In genomic region chr1:69105096-69105492, GRCm38 (mm10) we compare ENCODE assay signal across 8 mouse cellular contexts. TPM values are rescaled to one million over a fixed set of nuclear protein-coding genes. Genes with fewer than 3 reads are reported as not detected.
DNase-seq lines count a peak whose midpoint lies in the region; ATAC-seq lines count a peak whose summit lies in the region.

No protein-coding gene starts in this region.

- under 1% methylated on average over 13 of the region's 13 CpGs for WGBS in forebrain, embryonic 14.5 days
- under 1% methylated on average over 13 of the region's 13 CpGs for WGBS in midbrain, embryonic 12.5 days

- peak overlapping the region; percentile 72 for H3K9ac ChIP-seq in forebrain, embryonic 14.5 days (ENCODE audit: low read length)
- H3K9ac ChIP-seq in midbrain, embryonic 12.5 days (replicated peaks): peak overlapping the region; percentile 75; the same call in 1 of the 2 replicates

- 0 out of 2 replicates have a peak, but pooled peaks cover 7% of the 10 kb centered on the region for H3K4me1 ChIP-seq in forebrain, embryonic 14.5 days (ENCODE audit: control insufficient read depth, insufficient read depth, low read length)
- H3K4me1 ChIP-seq in midbrain, embryonic 12.5 days: peaks cover 19% of the 10 kb centered on the region

- H3K4me2 ChIP-seq in forebrain, embryonic 14.5 days (ENCODE audit: low read length): peak overlapping the region; percentile 96
- peak overlapping the region; percentile 90 for H3K4me2 ChIP-seq in midbrain, embryonic 12.5 days (replicated peaks)

- H3K36me3 ChIP-seq in forebrain, embryonic 14.5 days (ENCODE audit: control insufficient read depth, insufficient read depth, low read length): no peaks in the 10 kb centered on the region
- H3K36me3 ChIP-seq in midbrain, embryonic 12.5 days: no peaks in the 10 kb centered on the region

- peaks cover 22% of the 10 kb centered on the region for H3K27me3 ChIP-seq in forebrain, embryonic 14.5 days (replicated peaks; ENCODE audit: control insufficient read depth, insufficient read depth, low read length)
- peaks cover 8% of the 10 kb centered on the region for H3K27me3 ChIP-seq in midbrain, embryonic 12.5 days

- no peak for ATAC-seq in forebrain, embryonic 14.5 days
- peak; percentile 32 for ATAC-seq in midbrain, embryonic 12.5 days (ENCODE audit: low FRiP score, low read depth)

- peak; percentile 22 to 36 for DNase-seq in right cerebral cortex, postnatal 10 days (ENCODE audit: low spot score in 2 of 2)
- no peak for DNase-seq in right cerebral cortex, postnatal 14 days
- DNase-seq in forebrain, embryonic 14.5 days (ENCODE audit: low spot score): peak; percentile 60
- DNase-seq in kidney, adult 8-10 months: peak; percentile 12 to 16
- DNase-seq in adrenal gland, adult 2 months: no peak
- DNase-seq in c-Kit-positive CD71-positive TER-119-positive erythroid progenitor cells, embryonic 14.5 days (ENCODE audit: low spot score): no peak
- DNase-seq in spleen, postnatal 10 days (ENCODE audit: low spot score in 2 of 2): no peak

- H3K4me3 ChIP-seq in forebrain, embryonic 14.5 days (ENCODE audit: low read depth, low read length): peak overlapping the region; percentile 65
- H3K4me3 ChIP-seq in midbrain, embryonic 12.5 days: peak overlapping the region; percentile 61

- H3K9me3 ChIP-seq in forebrain, embryonic 14.5 days (replicated peaks; ENCODE audit: control insufficient read depth, low read length): no peaks in the 10 kb centered on the region
- no peaks in the 10 kb centered on the region for H3K9me3 ChIP-seq in midbrain, embryonic 12.5 days

- H3K27ac ChIP-seq in forebrain, embryonic 14.5 days (ENCODE audit: low read depth, low read length): peak overlapping the region; percentile 63
- peak overlapping the region; percentile 83 for H3K27ac ChIP-seq in midbrain, embryonic 12.5 days (replicated peaks)

RNA-seq across cellular contexts. Expression of gene Erbb4, which starts 2.8 kb away (rescaled TPM):
- 8.4 and 14.4 TPM in 2 replicates for polyA plus RNA-seq in forebrain, embryonic 14.5 days (2014; fragmentation: Nextera tagmentation; extraction: Ambion mirVana)
- polyA plus RNA-seq in midbrain, embryonic 12.5 days (2016; fragmentation: Nextera tagmentation; extraction: Ambion mirVana): 11.1 and 14.0 TPM in 2 replicates
- total RNA-seq in adrenal gland, adult 2 months (2021): 1 to 10 TPM in 1 of 2 experiments, under 1 TPM in 1; 0.38 to 1.8 TPM
- 0.03 and 0.19 TPM in 2 replicates for polyA plus RNA-seq in adrenal gland, adult 2 months (2012; rRNA removed)

Comparison
In these comparisons a context has a peak if more than half of its experiments do, and no peak if none do; other contexts are left out.
1. DNase-seq: peak in right cerebral cortex, postnatal 10 days (2 of 2), forebrain, embryonic 14.5 days (single experiment) and kidney, adult 8-10 months (2 of 2); none in right cerebral cortex, postnatal 14 days (single experiment), adrenal gland, adult 2 months (single experiment), c-Kit-positive CD71-positive TER-119-positive erythroid progenitor cells, embryonic 14.5 days (single experiment) and spleen, postnatal 10 days (0 of 2).